Mouse (Mus musculus): ENCODE results near the gene Lingo3. TPM values are rescaled to one million over a fixed set of nuclear protein-coding genes. Genes with fewer than 3 reads are reported as not detected.

Lingo3 gene
- total RNA-seq, 2 experiments from 2014 or later: 8.3 to 12.6 TPM

Small RNA genes lying within 50 kb of the gene (microRNA-seq; reads per million reads assigned to microRNA genes)
- gene Mir1982: 8.9 reads per million, percentile 21 among the genes with 10 or more reads in this experiment

Other genes with a start within 250 kb of the Lingo3 start
- gene Scamp4, start 241.2 kb downstream of the Lingo3 start, total RNA-seq (2021): 10 to 100 TPM; 19.0 to 20.1 TPM
- under 1 TPM in 1 of 2 experiments, not detected in 1; 0.69 TPM for gene Adat3, start 241.2 kb downstream of the Lingo3 start, total RNA-seq (2021)
- under 1 TPM; 0.14 to 0.26 TPM for gene Gm49322, start 238.0 kb downstream of the Lingo3 start, total RNA-seq (2021)
- gene Csnk1g2, start 221.2 kb downstream of the Lingo3 start, total RNA-seq (2021): 100 to 1,000 TPM in 1 of 2 experiments, 10 to 100 TPM in 1; 97.2 to 128 TPM
- 10 to 100 TPM; 38.5 to 40.0 TPM for gene Btbd2, start 187.0 kb downstream of the Lingo3 start, total RNA-seq (2021)
- 100 to 1,000 TPM; 244 to 292 TPM for gene Mknk2, start 165.9 kb downstream of the Lingo3 start, total RNA-seq (2021)
- 1 to 10 TPM; 2.3 to 4.1 TPM for gene Mob3a, start 142.1 kb downstream of the Lingo3 start, total RNA-seq (2021)
- gene Izumo4, start 141.9 kb downstream of the Lingo3 start, total RNA-seq (2021): 1 to 10 TPM in 1 of 2 experiments, under 1 TPM in 1; 0.91 to 1.9 TPM
- gene Ap3d1, start 101.8 kb downstream of the Lingo3 start, total RNA-seq (2021): 10 to 100 TPM; 24.3 to 31.7 TPM
- 10 to 100 TPM; 13.6 to 20.8 TPM for gene Dot1l, start 88.8 kb downstream of the Lingo3 start, total RNA-seq (2021)
- 10 to 100 TPM; 27.3 to 27.6 TPM for gene Sf3a2, start 45.8 kb downstream of the Lingo3 start, total RNA-seq (2021)
- 10 to 100 TPM; 24.3 to 25.8 TPM for gene Plekhj1, start 45.4 kb downstream of the Lingo3 start, total RNA-seq (2021)
- gene Amh, start 38.8 kb downstream of the Lingo3 start, total RNA-seq (2021): under 1 TPM; 0.31 to 0.32 TPM
- 100 to 1,000 TPM; 448 to 461 TPM for gene Jsrp1, start 30.5 kb downstream of the Lingo3 start, total RNA-seq (2021)
- gene Oaz1, start 17.4 kb downstream of the Lingo3 start, total RNA-seq (2021): 100 to 1,000 TPM; 698 to 770 TPM
- gene Lsm7, start 11.2 kb upstream of the Lingo3 start, total RNA-seq (2021): 10 to 100 TPM; 12.6 to 14.7 TPM
- 10 to 100 TPM; 12.4 to 12.6 TPM for gene Sppl2b, start 11.2 kb upstream of the Lingo3 start, total RNA-seq (2021)
- not detected for gene Tmprss9, start 27.8 kb upstream of the Lingo3 start, total RNA-seq (2021)
- gene Timm13, start 56.9 kb upstream of the Lingo3 start, total RNA-seq (2021): 100 to 1,000 TPM; 109 to 127 TPM
- 1 to 10 TPM; 2.7 to 3.2 TPM for gene Lmnb2, start 74.2 kb upstream of the Lingo3 start, total RNA-seq (2021)
- 10 to 100 TPM; 17.3 to 25.0 TPM for gene Gadd45b, start 86.0 kb upstream of the Lingo3 start, total RNA-seq (2021)
- 1 to 10 TPM; 2.3 to 2.5 TPM for gene Gng7, start 170.9 kb upstream of the Lingo3 start, total RNA-seq (2021)
- under 1 TPM in 1 of 2 experiments, not detected in 1; 0.07 TPM for gene Diras1, start 181.6 kb upstream of the Lingo3 start, total RNA-seq (2021)
- 10 to 100 TPM; 13.7 TPM for gene Slc39a3, start 193.4 kb upstream of the Lingo3 start, total RNA-seq (2021)
- gene Sgta, start 216.1 kb upstream of the Lingo3 start, total RNA-seq (2021): 100 to 1,000 TPM; 101 to 103 TPM
- 10 to 100 TPM; 21.1 to 26.0 TPM for gene Thop1, start 226.0 kb upstream of the Lingo3 start, total RNA-seq (2021)

Measured in gastrocnemius, adult 18-20 months (tissue).